Mouse (Mus musculus): ENCODE measurements around the gene Hps4. TPM values are rescaled to one million over a fixed set of nuclear protein-coding genes. Genes with fewer than 3 reads are reported as not detected.

Gene Hps4
- total RNA-seq, 2 experiments from 2014 or later, result 6.9 to 7.1 TPM

GRCm38 (mm10) chr5:112323246-112323645 lies 19.6 kb upstream of the Hps4 start:
- no peak for DNase-seq (ENCODE audit: low spot score)

- no peak for DNase-seq (ENCODE audit: low spot score)
Measured at GRCm38 (mm10) chr5:112324637-112325545, 18.0 kb upstream of the Hps4 start.

- peak; percentile 95 for DNase-seq (ENCODE audit: low spot score)
Measured at GRCm38 (mm10) chr5:112325546-112326445, 17.1 kb upstream of the Hps4 start, which contains the start of gene Tfip11. TSS of gene Tfip11 (plus strand) at chr5:112326358.

- no peak for DNase-seq (ENCODE audit: low spot score)
Measured at GRCm38 (mm10) chr5:112326446-112327009, 16.4 kb upstream of the Hps4 start.

- DNase-seq (ENCODE audit: low spot score), result no peak
Measured at GRCm38 (mm10) chr5:112327854-112328253, 15.0 kb upstream of the Hps4 start.

DNA sequence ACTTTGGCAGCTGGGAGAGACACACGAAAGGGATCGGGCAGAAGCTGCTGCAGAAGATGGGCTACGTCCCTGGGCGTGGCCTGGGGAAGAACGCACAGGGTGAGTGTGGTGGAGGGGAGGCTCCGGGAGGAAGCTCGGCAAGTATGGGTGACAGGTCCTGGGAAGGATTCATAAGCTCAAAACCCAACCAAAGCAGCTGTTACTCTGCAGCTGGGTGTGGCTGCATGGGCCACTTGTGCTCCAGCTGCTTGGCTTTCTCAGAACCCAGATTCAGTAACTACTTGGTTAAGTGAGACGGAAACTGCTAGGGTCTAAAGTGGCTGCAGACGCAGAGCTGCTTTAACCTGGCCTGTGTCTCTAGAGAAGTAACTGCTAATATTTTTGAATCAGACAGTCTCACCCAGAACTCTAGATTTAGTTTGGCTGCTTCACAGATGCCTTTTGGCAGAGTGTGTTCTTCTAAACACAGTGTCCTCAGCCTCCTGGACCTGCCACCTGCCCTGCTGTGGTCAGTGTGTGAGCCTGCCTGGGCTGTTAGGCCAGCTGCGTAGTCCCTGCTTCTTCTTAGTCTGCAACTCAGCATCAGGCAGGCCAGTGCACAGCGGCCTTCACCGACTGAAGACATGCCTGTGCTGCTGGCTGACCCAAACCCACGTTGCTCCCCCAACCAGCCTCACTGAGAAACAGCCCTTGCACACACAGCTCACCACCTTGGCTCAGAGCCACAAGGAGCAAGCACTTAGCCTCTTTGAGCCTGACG lies 12.9 kb upstream of the Hps4 start:
- DNase-seq (ENCODE audit: low spot score), result no peak

DNA sequence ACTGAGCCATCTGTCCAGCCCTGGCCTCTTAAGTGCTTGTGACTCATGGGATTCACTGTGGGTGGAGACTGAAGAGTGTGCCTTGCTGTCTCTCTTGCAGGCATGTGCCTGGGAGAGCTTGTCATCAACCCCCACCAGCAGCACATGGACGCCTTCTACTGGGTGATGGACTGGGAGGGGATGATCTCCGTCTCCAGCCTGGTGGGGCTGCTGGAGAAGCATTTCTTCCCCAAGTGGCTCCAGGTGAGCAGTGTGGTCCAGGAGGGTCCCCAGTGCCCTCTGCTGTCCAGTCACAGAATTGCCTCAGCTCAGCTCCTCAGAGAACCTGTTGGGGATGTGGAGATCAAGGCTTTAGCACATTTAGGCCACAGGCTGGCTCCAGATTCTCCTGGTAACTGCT lies 7.4 kb upstream of the Hps4 start:
- DNase-seq (ENCODE audit: low spot score), result peak; percentile 43

DNA sequence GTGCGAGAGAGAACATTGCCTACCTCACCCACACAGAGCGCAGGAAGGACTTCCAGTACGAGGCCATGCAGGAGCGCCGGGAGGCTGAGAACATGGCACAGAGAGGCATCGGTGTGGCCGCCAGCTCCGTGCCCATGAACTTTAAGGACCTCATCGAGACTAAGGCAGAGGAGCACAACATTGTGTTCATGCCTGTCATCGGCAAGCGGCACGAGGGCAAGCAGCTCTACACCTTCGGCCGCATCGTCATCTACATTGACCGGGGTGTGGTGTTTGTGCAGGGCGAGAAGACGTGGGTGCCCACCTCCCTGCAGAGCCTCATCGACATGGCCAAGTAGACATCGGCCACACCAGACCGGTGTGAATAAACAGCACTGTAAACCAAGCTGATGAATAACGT lies 5.9 kb upstream of the Hps4 start:
- no peak for DNase-seq (ENCODE audit: low spot score)

DNA sequence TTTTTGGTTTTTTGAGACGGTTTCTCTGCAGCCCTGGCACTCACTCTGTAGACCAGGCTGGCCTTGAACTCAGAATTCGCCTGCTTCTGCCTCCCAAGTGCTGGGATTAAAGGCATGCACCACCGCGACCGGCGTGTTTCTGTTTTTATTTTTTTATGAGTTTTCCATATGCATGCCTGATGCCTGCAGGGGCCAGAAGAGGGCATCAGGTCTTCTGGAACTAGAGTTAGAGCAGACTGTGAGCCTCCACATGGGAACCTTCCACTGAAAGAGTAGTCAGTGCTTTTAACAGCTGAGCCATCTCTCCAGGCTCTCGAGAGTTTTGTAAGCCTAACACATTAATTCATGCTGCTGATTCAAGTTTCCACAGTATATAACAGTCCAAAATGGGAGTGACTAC lies 3.7 kb upstream of the Hps4 start:
- no peak for DNase-seq (ENCODE audit: low spot score)

DNA sequence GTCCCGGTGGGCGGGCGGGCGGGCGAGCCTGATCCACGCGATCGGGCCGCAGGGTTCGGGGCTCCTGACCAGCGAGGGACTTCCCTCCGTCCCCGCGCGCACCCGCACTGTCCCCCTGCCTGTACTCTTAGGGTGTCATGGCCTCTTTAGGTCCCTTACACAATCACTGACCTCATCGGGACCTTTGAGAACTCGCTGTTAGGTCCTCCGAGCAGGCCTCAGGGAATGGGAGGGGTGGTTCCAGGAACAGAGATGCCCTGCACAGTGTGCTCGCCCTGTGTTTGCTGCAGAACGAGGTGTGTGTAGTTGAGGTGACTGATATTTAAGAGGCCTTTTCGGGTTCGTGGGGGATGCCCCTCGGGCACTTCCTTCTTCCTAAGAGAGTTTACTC lies 317 bp downstream of the Hps4 start:
- peak; percentile 19 for DNase-seq (ENCODE audit: low spot score)

- DNase-seq (ENCODE audit: low spot score), result no peak
Measured at GRCm38 (mm10) chr5:112344092-112344960, 1.4 kb downstream of the Hps4 start.

DNA sequence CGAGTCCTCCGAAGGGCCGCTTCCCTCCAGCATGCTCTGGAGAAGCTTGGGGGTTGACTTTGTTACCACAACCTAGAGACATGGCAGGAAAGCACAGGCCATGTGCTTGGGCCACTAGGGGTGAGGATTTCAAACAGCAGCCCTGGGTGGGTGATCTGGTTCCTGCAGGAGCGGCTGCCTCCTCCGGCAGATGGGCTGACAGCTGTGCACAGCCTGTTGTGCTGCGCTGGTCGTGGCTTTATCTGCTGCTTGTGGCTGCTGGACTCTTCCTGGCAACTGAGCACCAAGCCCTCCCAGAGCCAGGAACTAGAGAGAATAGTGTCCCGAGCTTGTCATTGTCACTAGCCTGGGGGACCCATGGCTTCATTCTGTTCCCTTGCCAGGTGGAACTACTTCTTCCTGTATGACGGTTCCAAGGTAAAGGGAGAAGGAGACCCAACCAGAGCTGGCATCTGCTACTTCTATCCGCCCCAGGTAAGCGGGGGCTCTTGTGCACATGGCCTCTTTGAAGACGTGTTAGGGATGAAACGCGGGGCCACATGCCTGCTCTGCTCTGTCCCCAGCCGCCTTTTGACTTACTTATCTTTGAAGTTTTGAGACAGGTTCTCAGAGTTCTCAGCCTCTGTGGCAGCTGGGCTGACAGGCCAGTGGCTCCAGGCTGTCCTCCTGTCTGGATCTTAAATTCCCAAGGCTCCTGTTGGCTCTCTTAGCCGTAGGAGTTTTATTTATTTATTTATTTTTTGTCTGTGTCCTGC lies 3.5 kb downstream of the Hps4 start:
- DNase-seq (ENCODE audit: low spot score), result no peak

GRCm38 (mm10) chr5:112349169-112349568 lies 6.3 kb downstream of the Hps4 start:
- no peak for DNase-seq (ENCODE audit: low spot score)

- no peak for DNase-seq (ENCODE audit: low spot score)
Measured at GRCm38 (mm10) chr5:112355493-112355892, 12.6 kb downstream of the Hps4 start.

DNA sequence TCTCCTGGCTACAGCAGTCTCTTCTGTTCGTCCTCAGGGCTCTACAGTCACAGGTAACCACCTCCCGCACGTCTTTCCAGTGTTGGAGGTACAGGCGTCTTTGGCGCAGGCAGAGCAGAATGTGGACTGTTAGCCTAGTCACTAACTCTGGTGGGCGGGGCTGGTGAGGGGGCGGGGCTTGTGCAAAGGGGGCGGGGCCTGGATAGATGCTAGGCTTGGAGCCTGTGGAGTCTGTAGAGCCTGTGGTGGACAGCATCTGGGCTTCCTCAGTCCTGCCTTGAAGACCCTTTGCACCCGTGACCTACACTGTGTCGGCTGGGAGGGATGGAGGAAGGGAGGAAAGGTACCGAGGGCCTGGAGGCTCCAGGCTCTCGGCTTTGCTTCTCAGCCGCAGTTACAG lies 13.0 kb downstream of the Hps4 start, which contains the start of gene Gm6583:
Gene Gm6583, minus strand, starts transcription at position 124 of the 400 bp plus-strand sequence.
- no peak for DNase-seq (ENCODE audit: low spot score)

DNA sequence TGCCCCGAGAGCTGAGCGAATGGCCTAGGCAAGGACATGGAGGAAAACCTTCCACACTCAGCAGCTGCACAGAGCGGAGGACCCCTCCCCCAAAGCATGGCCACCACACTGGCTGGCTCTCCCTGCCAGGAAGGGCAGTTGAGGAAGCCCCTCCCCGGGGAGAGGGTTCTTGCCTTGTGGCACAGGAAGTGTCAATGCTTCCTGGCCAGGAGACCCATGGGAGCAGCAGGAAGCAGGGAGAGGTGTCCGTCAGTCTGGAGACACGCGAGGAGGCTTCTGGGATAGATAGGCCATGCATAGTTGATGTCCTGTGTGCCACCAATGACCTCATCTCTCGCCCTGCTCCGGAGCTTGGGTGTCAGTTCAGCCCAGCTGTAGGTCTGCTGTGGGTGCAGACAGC lies 13.4 kb downstream of the Hps4 start:
- DNase-seq (ENCODE audit: low spot score), result no peak

DNA sequence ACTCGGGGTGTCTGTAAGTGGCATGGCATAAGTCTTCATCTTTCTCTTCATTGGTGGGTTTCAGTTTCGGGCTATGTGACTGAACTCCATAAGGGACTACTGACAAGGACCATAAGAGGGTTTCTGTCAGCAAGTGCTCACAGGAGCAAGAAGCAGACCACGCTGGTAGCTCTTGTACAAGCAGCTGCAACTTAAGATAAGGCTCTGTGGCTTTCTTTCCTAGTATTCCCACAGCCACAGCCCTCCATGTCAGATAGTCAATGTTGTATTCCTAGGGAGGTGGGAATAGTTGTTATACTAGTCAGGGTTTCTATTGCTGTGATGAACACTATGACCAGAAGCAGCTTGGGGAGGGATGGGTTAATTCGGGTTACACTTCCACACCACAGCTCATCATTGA lies 16.6 kb downstream of the Hps4 start:
- DNase-seq (ENCODE audit: low spot score), result no peak

GRCm38 (mm10) chr5:112360077-112360476 lies 17.2 kb downstream of the Hps4 start:
- no peak for DNase-seq (ENCODE audit: low spot score)

- DNase-seq (ENCODE audit: low spot score), result no peak
Measured at GRCm38 (mm10) chr5:112364184-112364797, 21.4 kb downstream of the Hps4 start.
